Mouse (Mus musculus) megakaryocyte, embryonic 14.5 days (primary cell): ENCODE measurements around the gene Rnf19b. TPM values are rescaled to one million over a fixed set of nuclear protein-coding genes. Genes with fewer than 3 reads are reported as not detected.

Experiments used
- H3K27me3 ChIP-seq: replicated peaks from 2 replicates; pipeline ENCODE3; 2012; ENCODE audit warnings: inconsistent platforms
- H3K36me3 ChIP-seq: replicated peaks from 2 replicates; pipeline ENCODE3; 2012; ENCODE audit warnings: low read length, inconsistent platforms, mixed read lengths
- H3K4me1 ChIP-seq: 2 replicates; pipeline ENCODE4 v1.6.1; 2012; ENCODE audit warnings: inconsistent platforms
- H3K4me3 ChIP-seq: replicated peaks from 2 replicates; pipeline ENCODE3; 2012; ENCODE audit warnings: moderate library complexity, mild to moderate bottlenecking, inconsistent platforms
- H3K9me3 ChIP-seq: 2 replicates; pipeline ENCODE4 v1.6.1; 2012; ENCODE audit warnings: inconsistent platforms
- FLI1 ChIP-seq: IDR thresholded peaks from 2 replicates; pipeline ENCODE4 v1.6.1; 2012; ENCODE audit warnings: low read length, inconsistent platforms, mixed read lengths
- GATA1 ChIP-seq: IDR thresholded peaks from 3 replicates; pipeline ENCODE4 v1.6.1; 2012; ENCODE audit warnings: mixed read lengths, low read length, inconsistent platforms, borderline replicate concordance
- polyA plus RNA-seq: library from polyadenylated mRNA; stranded (reverse); fragments of >175 nt; gene quantifications from 2 replicates; pipeline ENCODE4 v1.2.3, GENCODE M21; 2012; ENCODE audit warnings: low replicate concordance; ENCODE audit not compliant: insufficient read depth

Rnf19b gene
- polyA plus RNA-seq, 1 experiment: 696 TPM

GRCm38 (mm10) chr4:129124652-129125146, 66.6 kb downstream of the Rnf19b start:
- H3K36me3 ChIP-seq: no peaks in the 10 kb centered on the region
- H3K27me3 ChIP-seq: peaks cover 86% of the 10 kb centered on the region
- no peaks in the 10 kb centered on the region for H3K9me3 ChIP-seq
- TF ChIP-seq GATA1: no peak
- no peak for TF ChIP-seq FLI1
- no peak overlapping the region for H3K4me3 ChIP-seq
- peaks cover 43% of the 10 kb centered on the region for H3K4me1 ChIP-seq

GRCm38 (mm10) chr4:129125736-129126451, 67.8 kb downstream of the Rnf19b start:
- TF ChIP-seq GATA1 (no peak), FLI1 (no peak)
- H3K4me3 ChIP-seq: peak overlapping the region; percentile 74
- peaks cover 49% of the 10 kb centered on the region for H3K4me1 ChIP-seq
- no peaks in the 10 kb centered on the region for H3K36me3 ChIP-seq
- peaks cover 78% of the 10 kb centered on the region for H3K27me3 ChIP-seq
- H3K9me3 ChIP-seq: no peaks in the 10 kb centered on the region

- peaks cover 72% of the 10 kb centered on the region for H3K27me3 ChIP-seq
- no peak overlapping the region for H3K4me3 ChIP-seq
- H3K4me1 ChIP-seq: peaks cover 52% of the 10 kb centered on the region
- no peak for TF ChIP-seq GATA1
- no peak for TF ChIP-seq FLI1
- H3K9me3 ChIP-seq: no peaks in the 10 kb centered on the region
- no peaks in the 10 kb centered on the region for H3K36me3 ChIP-seq
These were observed 70.7 kb downstream of the Rnf19b start for GRCm38 (mm10) chr4:129128582-129129338.

GRCm38 (mm10) chr4:129129387-129129786, 71.3 kb downstream of the Rnf19b start:
- peaks cover 72% of the 10 kb centered on the region for H3K27me3 ChIP-seq
- no peaks in the 10 kb centered on the region for H3K36me3 ChIP-seq
- H3K4me3 ChIP-seq: no peak overlapping the region
- peaks cover 52% of the 10 kb centered on the region for H3K4me1 ChIP-seq
- no peaks in the 10 kb centered on the region for H3K9me3 ChIP-seq
- TF ChIP-seq FLI1: no peak
- no peak for TF ChIP-seq GATA1

- TF ChIP-seq FLI1: no peak
- TF ChIP-seq GATA1: no peak
- no peaks in the 10 kb centered on the region for H3K9me3 ChIP-seq
- peaks cover 55% of the 10 kb centered on the region for H3K4me1 ChIP-seq
- H3K36me3 ChIP-seq: no peaks in the 10 kb centered on the region
- peaks cover 68% of the 10 kb centered on the region for H3K27me3 ChIP-seq
- H3K4me3 ChIP-seq: peak overlapping the region; percentile 73
These were observed 72.1 kb downstream of the Rnf19b start for GRCm38 (mm10) chr4:129130149-129130548.

- peaks cover 68% of the 10 kb centered on the region for H3K27me3 ChIP-seq
- H3K36me3 ChIP-seq: no peaks in the 10 kb centered on the region
- TF ChIP-seq FLI1 (no peak), GATA1 (no peak)
- H3K4me1 ChIP-seq: peaks cover 49% of the 10 kb centered on the region
- no peaks in the 10 kb centered on the region for H3K9me3 ChIP-seq
- H3K4me3 ChIP-seq: peak overlapping the region; percentile 73
These were observed 72.8 kb downstream of the Rnf19b start for GRCm38 (mm10) chr4:129130755-129131303.

GRCm38 (mm10) chr4:129134799-129135585, 76.9 kb downstream of the Rnf19b start:
- Histone ChIP-seq H3K36me3 (no peaks in the 10 kb centered on the region), H3K4me1 (peaks cover 64% of the 10 kb centered on the region), H3K4me3 (peak overlapping the region; percentile 87), H3K27me3 (peaks cover 81% of the 10 kb centered on the region), H3K9me3 (no peaks in the 10 kb centered on the region)
- TF ChIP-seq GATA1 (no peak), FLI1 (no peak)

Other genes with a start within 250 kb of the Rnf19b start
- gene Trim62, start 174.7 kb upstream of the Rnf19b start, polyA plus RNA-seq: 0.53 and 1.6 TPM in 2 replicates
- gene Azin2, start 95.8 kb upstream of the Rnf19b start, polyA plus RNA-seq: 7.6 and 12.2 TPM in 2 replicates
- gene Ak2, start 66.3 kb upstream of the Rnf19b start, polyA plus RNA-seq: 29.1 and 128 TPM in 2 replicates
- gene Tmem54, start 47.3 kb downstream of the Rnf19b start, polyA plus RNA-seq: not detected in 2 replicates
- gene Hpca, start 63.8 kb downstream of the Rnf19b start, polyA plus RNA-seq: not detected in 2 replicates
- 0.80 TPM in 1 of 2 replicates, not detected in the other for gene Fndc5, start 78.7 kb downstream of the Rnf19b start, polyA plus RNA-seq
- gene S100pbp, start 131.5 kb downstream of the Rnf19b start, polyA plus RNA-seq: 0.90 and 2.0 TPM in 2 replicates
- 2.2 and 17.4 TPM in 2 replicates for gene Yars, start 131.5 kb downstream of the Rnf19b start, polyA plus RNA-seq
- 6.4 and 8.7 TPM in 2 replicates for gene C77080, start 203.1 kb downstream of the Rnf19b start, polyA plus RNA-seq
- not detected in 2 replicates for gene Sync, start 229.3 kb downstream of the Rnf19b start, polyA plus RNA-seq